Mouse (Mus musculus): ENCODE results near the gene Gad1. TPM values are rescaled to one million over a fixed set of nuclear protein-coding genes. Genes with fewer than 3 reads are reported as not detected.

The Gad1 gene
- polyA plus RNA-seq, 1 experiment from 2014 or later, result 1.5 TPM

GRCm38 (mm10) chr2:70558112-70558842 is 5.4 kb downstream of the Gad1 start:
- Histone ChIP-seq H3K4me2 (no peak overlapping the region), H3K36me3 (no peaks in the 10 kb centered on the region), H3K4me3 (no peak overlapping the region), H3K27me3 (peaks cover 61% of the 10 kb centered on the region), H3K4me1 (peaks cover 27% of the 10 kb centered on the region), H3K9me3 (no peaks in the 10 kb centered on the region), H3K9ac (no peak overlapping the region), H3K27ac (no peak overlapping the region)
- 7% methylated on average over 18 of the region's 18 CpGs for WGBS
- ATAC-seq (ENCODE audit: insufficient number of reproducible peaks, insufficient read depth, low FRiP score, low TSS enrichment, low read depth), result no peak

GRCm38 (mm10) chr2:70558843-70559451 is 6.1 kb downstream of the Gad1 start:
- no peak overlapping the region for H3K27ac ChIP-seq
- no peaks in the 10 kb centered on the region for H3K36me3 ChIP-seq
- peaks cover 33% of the 10 kb centered on the region for H3K4me1 ChIP-seq
- peaks cover 68% of the 10 kb centered on the region for H3K27me3 ChIP-seq
- H3K9me3 ChIP-seq, result no peaks in the 10 kb centered on the region
- no peak overlapping the region for H3K9ac ChIP-seq
- 12% methylated on average over 24 of the region's 24 CpGs for WGBS
- no peak for ATAC-seq (ENCODE audit: insufficient number of reproducible peaks, insufficient read depth, low FRiP score, low TSS enrichment, low read depth)
- H3K4me2 ChIP-seq, result no peak overlapping the region
- H3K4me3 ChIP-seq, result no peak overlapping the region

GRCm38 (mm10) chr2:70559520-70559919 is 6.6 kb downstream of the Gad1 start:
- Histone ChIP-seq H3K36me3 (no peaks in the 10 kb centered on the region), H3K4me2 (no peak overlapping the region), H3K4me1 (peaks cover 38% of the 10 kb centered on the region), H3K9me3 (no peaks in the 10 kb centered on the region), H3K27me3 (peaks cover 73% of the 10 kb centered on the region), H3K27ac (no peak overlapping the region), H3K9ac (no peak overlapping the region), H3K4me3 (no peak overlapping the region)
- no peak for ATAC-seq (ENCODE audit: insufficient number of reproducible peaks, insufficient read depth, low FRiP score, low TSS enrichment, low read depth)
- 2% methylated on average over 13 of the region's 13 CpGs for WGBS

- Histone ChIP-seq H3K27me3 (peaks cover 91% of the 10 kb centered on the region), H3K4me3 (peak overlapping the region; percentile 20; the same call in 1 of the 2 replicates), H3K9ac (no peak overlapping the region), H3K4me1 (peaks cover 50% of the 10 kb centered on the region), H3K9me3 (no peaks in the 10 kb centered on the region), H3K4me2 (peak overlapping the region; percentile 61), H3K36me3 (no peaks in the 10 kb centered on the region), H3K27ac (no peak overlapping the region)
- WGBS, result under 1% methylated on average over 29 of the region's 29 CpGs
- ATAC-seq (ENCODE audit: insufficient number of reproducible peaks, insufficient read depth, low FRiP score, low TSS enrichment, low read depth), result no peak
These were observed 8.4 kb downstream of the Gad1 start for GRCm38 (mm10) chr2:70561077-70561795.

GRCm38 (mm10) chr2:70562011-70562491 is 9.2 kb downstream of the Gad1 start:
- Histone ChIP-seq H3K4me3 (peak overlapping the region; percentile 36), H3K27me3 (peaks cover 92% of the 10 kb centered on the region), H3K9ac (no peak overlapping the region), H3K9me3 (no peaks in the 10 kb centered on the region), H3K4me2 (peak overlapping the region; percentile 61), H3K4me1 (peaks cover 59% of the 10 kb centered on the region), H3K27ac (no peak overlapping the region), H3K36me3 (no peaks in the 10 kb centered on the region)
- under 1% methylated on average over 42 of the region's 42 CpGs for WGBS
- ATAC-seq (ENCODE audit: insufficient number of reproducible peaks, insufficient read depth, low FRiP score, low TSS enrichment, low read depth), result no peak

GRCm38 (mm10) chr2:70562611-70562980 is 9.7 kb downstream of the Gad1 start:
- peaks cover 64% of the 10 kb centered on the region for H3K4me1 ChIP-seq
- H3K27me3 ChIP-seq, result peaks cover 92% of the 10 kb centered on the region
- WGBS, result 0% methylated on average over 32 of the region's 34 CpGs
- no peaks in the 10 kb centered on the region for H3K36me3 ChIP-seq
- no peaks in the 10 kb centered on the region for H3K9me3 ChIP-seq
- H3K9ac ChIP-seq, result no peak overlapping the region
- no peak overlapping the region for H3K27ac ChIP-seq
- no peak for ATAC-seq (ENCODE audit: insufficient number of reproducible peaks, insufficient read depth, low FRiP score, low TSS enrichment, low read depth)
- H3K4me2 ChIP-seq, result peak overlapping the region; percentile 61
- H3K4me3 ChIP-seq, result peak overlapping the region; percentile 36

GRCm38 (mm10) chr2:70562981-70563671 is 10.3 kb downstream of the Gad1 start:
- H3K4me1 ChIP-seq, result peaks cover 69% of the 10 kb centered on the region
- under 1% methylated on average over 40 of the region's 40 CpGs for WGBS
- no peak overlapping the region for H3K27ac ChIP-seq
- H3K4me3 ChIP-seq, result peak overlapping the region; percentile 36
- no peaks in the 10 kb centered on the region for H3K36me3 ChIP-seq
- ATAC-seq (ENCODE audit: insufficient number of reproducible peaks, insufficient read depth, low FRiP score, low TSS enrichment, low read depth), result no peak
- H3K9me3 ChIP-seq, result no peaks in the 10 kb centered on the region
- H3K4me2 ChIP-seq, result peak overlapping the region; percentile 61
- H3K27me3 ChIP-seq, result peaks cover 97% of the 10 kb centered on the region
- H3K9ac ChIP-seq, result peak overlapping the region; percentile 11; the same call in 1 of the 2 replicates

- Histone ChIP-seq H3K27ac (no peak overlapping the region), H3K4me3 (peak overlapping the region; percentile 36), H3K9me3 (no peaks in the 10 kb centered on the region), H3K9ac (peak overlapping the region; percentile 11; the same call in 1 of the 2 replicates), H3K36me3 (no peaks in the 10 kb centered on the region), H3K27me3 (peaks cover 100% of the 10 kb centered on the region), H3K4me1 (peaks cover 77% of the 10 kb centered on the region), H3K4me2 (peak overlapping the region; percentile 61)
- WGBS, result under 1% methylated on average over 38 of the region's 38 CpGs
- no peak for ATAC-seq (ENCODE audit: insufficient number of reproducible peaks, insufficient read depth, low FRiP score, low TSS enrichment, low read depth)
These were observed 11.1 kb downstream of the Gad1 start for GRCm38 (mm10) chr2:70563721-70564645.

- Histone ChIP-seq H3K4me3 (no peak overlapping the region), H3K9me3 (no peaks in the 10 kb centered on the region), H3K27ac (no peak overlapping the region), H3K4me2 (no peak overlapping the region), H3K4me1 (peaks cover 77% of the 10 kb centered on the region), H3K36me3 (no peaks in the 10 kb centered on the region), H3K9ac (no peak overlapping the region), H3K27me3 (peaks cover 100% of the 10 kb centered on the region)
- 3% methylated on average over 15 of the region's 15 CpGs for WGBS
- no peak for ATAC-seq (ENCODE audit: insufficient number of reproducible peaks, insufficient read depth, low FRiP score, low TSS enrichment, low read depth)
These were observed 11.9 kb downstream of the Gad1 start for GRCm38 (mm10) chr2:70564646-70565315.

Data from embryonic facial prominence, embryonic 13.5 days (tissue).